Mouse (Mus musculus) MN1 (cell line): Measurements from ENCODE around the gene Hsd11b2.

Experiments used
- DNase-seq: peaks from one replicate; pipeline ENCODE4 v3.0.0-alpha.2; 2016; ENCODE audit warnings: low spot score

The Hsd11b2 gene

DNA sequence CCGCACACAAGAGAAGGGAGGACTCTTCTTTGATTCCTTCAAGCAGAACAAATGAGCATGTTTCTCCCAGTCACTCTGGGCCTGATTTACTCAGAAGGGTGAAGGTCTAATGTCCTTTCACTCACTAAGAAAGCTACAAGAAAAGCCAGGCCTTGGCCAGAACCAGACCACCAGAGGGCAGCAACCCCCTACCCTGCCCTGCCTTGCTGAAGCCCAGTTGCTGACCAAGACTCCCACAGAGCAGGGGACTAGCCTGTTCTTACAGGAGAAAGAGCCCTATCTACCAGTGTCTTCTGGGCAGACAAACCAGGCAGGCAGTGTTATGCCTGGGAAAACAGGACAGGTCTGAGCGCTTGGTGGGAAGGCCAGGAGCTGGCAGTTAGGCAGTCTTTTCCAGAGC lies 34.2 kb upstream of the Hsd11b2 start:
- DNase-seq: peak; percentile 85

DNA sequence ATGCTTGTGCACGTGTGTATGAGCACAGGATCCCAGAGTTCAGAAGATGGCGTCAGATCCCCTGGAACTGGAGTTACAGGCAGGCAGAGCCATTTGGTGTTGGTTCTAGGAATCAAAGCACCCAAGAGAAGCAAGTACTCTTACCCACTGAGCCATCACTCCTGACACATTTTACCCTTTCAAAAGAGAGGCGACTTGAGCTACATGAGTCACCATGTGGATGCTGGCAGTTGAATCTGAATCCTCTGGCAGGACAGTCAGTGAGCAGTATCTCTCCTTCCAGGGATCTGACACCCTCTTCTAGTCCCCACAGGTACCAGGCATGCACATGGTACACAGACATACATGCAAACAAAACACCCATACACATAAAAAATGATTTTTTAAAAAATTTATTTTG lies 30.5 kb upstream of the Hsd11b2 start:
- DNase-seq: no peak

DNA sequence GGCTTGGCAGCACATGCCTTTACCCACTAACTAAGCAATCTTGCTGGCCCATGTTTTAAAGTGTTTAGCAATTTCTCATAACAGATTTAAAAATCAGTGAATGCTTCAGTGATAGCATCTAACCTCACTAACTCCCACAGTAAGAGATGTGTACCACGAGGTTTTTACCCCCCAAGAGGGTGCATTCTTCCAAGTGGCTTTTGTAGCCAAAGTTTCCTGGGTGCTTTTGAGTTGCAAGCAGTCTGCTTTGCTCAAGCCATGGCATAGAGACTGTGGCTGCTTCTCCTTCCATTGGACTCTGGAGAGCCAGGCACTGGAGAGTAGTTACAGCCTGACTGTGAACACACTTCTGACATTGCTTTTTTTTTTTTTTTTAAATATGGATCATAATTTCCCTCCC lies 29.3 kb upstream of the Hsd11b2 start:
- DNase-seq: no peak

DNA sequence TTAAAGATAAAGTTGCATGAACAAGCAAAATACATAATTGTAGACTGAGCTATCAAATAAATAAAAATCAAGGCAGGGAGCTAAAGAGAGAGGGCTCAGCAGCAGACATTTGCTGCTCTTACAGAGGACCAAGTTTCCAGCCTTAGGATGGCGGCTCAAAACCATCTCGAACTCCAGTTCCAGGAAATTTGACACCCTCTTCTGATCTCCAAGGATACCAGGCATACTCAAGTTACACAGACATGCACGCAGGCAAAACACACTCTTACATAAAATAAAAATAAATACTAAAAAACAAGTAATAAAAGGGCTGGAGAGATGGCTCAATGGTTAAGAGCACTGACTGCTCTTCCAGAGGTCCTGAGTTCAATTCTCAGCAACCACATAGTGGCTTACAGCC lies 25.1 kb upstream of the Hsd11b2 start:
- no peak for DNase-seq

DNA sequence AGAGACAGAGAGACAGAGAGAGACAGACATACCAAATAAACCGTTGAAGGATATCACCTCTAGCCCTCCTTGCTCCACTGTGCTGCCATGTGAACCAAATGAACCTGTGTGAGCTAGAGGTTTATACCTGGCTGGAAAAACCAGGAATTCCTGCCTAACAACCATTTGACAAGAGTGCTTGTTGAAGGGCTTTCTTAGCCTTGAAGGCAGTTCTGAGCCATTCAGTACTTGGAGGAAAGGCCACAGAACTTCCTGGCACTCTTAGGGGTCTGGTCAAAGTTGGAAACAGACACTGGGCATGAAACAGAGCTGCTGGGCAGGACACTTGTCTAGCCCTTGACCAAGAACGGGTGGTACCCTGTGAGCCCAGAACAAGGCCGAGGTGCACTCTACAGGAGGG lies 24.0 kb upstream of the Hsd11b2 start:
- DNase-seq: no peak

DNA sequence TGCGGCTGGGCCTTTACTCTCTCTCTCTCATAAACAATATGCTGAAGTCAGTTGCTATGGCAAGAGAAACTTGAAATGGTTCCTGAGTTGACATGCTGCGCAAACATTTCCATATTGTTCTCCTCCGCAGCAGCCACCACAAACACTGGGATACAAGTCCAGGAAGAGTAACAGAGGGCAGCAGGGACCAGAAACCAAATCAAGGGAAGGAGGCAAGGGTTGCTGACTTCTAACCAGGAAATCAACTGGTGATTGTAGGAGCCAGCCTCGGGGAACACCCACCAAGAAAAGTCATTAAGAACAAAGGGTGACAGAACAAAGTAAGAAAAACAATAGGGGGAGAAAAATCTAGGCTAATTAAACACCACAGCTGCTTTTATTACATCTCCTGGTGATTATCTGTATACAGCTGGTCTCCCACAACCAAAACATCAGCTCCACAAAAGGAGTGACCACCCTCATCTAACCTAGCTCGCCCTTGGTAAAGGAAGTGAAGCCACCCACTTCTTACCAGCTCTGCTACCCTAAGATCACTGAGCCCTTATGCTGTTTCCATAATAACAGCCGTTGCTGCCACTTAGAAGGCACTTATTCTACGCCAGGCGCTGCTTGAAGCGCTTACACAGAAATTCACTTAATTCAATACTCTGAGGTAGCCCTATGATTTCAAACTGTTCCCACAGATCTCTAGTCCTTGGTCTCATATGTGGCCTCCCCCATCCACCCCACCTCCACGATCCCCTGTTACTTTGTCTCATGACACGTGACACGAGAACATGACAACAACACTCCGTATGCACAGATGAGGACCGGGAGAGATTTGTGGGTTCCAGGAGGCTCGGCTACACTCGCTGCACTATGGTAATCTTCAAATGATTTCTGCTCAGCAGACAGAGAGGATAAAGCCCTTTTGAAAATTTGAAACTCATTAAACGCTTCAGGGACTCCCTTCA lies 22.9 kb upstream of the Hsd11b2 start:
- no peak for DNase-seq

DNA sequence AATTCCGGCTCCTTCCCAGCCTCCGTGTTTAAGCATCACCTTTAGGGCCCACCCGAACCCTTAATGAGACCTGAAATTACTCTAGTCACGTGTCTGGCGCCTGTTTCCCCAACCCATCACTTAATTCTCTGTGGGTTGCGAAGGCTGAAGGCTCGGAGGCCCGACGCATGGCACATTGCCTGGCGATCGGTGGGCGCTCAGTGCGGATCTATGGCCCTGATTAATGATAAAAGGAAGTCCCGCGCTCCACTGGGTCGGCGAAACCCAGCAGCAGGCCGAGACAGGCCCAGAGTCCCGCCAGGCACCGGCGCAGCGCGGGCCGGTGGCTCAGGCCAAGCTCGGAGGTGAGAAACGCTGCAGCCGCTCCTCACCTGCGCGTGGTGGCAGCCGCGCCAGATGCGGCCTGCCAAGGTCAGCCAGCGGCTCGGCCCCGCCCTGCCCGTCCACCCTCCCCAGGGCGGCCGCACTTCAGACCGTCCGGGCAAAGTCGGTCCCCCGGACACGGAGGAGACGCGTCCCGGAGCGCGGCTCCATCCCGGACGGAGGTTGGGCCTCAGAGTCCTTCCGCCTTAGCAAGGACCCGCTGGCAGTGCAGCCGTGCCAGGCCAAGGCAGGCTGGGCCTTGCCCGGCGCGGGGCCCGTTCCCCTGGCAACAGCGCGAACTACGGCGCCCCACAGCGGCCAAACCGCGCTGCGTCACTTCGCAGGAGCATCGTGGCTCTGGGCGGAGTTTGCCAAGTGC lies 21.9 kb upstream of the Hsd11b2 start, which contains the start of gene Zdhhc1:
TSS of gene Zdhhc1 (minus strand) at position 464 of the 742 bp plus-strand sequence.
- DNase-seq: peak; percentile 91

DNA sequence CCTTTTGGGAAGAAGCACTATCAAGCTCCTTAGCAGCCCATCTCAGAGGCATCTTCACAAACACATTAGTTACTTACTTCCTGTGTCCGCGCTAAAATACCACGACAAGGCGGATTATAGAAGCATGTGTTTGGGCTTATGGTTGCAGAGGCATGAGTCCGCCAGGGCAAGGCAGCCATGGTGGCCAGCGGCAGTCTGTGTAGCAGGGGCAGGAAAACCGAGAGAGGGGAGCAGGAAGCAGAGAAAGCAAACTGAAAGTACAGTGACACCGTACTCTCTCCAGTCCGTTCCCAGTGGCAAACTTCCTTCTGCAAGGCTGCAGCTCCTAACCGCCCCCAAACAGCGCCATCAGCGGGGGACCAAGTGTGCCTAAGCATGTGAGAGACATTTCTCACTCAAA lies 18.8 kb upstream of the Hsd11b2 start:
- no peak for DNase-seq

DNA sequence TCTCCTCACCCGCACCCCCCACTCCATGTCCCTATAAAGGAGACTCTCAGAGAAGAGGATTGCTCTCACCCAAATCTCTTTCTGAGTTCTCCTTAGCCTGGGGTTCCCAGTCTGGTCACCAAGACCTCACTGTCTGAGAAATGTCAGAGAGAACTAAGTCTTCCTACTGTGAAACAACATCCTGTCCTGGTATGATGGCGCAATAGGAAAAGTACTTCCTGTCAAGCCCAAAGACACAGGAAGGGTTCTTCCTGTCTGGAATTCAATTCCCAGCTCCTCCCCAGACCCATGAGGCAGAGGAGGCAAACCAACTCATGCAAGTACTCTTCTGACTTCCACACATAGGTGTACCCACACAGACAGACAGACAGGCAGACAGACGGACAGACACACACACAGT lies 13.9 kb upstream of the Hsd11b2 start:
- DNase-seq: no peak

DNA sequence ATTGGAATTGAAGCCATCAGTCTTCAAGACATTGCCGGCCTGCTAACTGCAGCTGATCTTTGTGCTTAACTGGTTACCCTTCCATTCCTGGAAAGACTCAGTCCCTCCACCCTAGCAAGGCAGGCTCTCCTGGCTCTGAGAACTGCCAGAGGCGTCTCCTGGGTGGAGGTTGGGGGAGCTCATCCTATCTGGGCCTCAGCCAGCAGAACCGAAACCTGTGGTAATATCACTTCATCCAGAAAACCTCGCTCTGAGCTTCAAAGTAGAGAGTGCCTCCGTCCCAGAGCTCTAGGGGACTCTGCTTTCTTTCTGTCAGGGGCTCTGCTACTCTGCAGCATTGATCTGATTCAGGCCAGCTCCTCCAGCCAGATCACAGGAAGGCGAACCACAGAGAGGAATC lies 11.6 kb upstream of the Hsd11b2 start:
- no peak for DNase-seq

DNA sequence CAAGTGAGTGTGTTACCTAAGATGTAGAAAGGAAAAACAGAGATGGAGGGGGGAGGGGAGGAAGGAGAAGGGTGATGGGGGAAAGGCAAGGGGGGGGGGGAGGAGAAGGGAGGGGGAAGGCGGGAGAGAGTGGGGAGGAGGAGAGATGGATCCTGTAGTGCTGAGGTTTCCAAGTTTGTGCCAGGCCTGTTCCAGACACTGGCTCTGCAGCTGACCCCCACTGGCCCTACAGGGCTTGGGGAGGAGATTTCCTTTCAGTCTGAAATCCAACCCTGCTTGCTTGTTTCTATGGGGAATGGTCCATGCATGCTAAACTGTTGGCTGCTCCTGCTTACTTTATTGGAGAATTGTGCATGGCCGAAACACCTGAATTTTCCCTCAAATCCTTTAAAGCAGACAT lies 9.8 kb upstream of the Hsd11b2 start:
- no peak for DNase-seq

DNA sequence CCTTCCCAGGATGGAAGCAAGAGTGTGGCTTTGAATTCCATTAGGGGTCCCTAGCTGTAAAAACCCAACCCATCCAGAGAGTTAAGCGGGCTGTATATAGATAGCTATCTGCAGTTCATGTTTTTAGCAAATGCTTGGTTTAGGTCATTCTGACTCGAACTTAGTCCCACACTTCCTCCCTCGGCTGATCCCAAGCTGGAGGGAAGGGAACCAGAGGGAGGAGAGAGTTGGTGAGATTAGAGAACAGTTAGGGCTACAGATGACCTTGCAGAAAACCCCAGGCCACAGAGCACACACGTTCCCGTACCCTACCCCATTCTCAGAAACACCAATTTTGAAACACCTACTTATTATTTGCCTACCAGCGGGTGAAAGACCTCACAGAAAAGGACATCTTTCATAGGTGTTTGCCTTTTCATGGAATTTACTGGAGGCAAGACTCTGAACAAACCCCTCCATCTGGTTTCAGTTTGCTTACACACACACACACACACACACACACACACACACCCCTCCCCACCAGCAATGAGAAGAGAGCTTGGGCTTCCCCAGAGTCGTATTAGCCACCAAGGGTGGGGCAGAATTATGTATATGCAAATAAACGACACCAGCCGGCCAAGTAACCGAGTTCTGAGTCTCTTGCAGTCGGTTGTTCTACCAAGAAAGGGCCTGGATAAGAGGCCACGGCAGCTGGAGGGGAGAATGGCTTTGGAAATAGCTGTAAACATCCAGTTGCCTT lies 8.4 kb upstream of the Hsd11b2 start:
- no peak for DNase-seq

DNA sequence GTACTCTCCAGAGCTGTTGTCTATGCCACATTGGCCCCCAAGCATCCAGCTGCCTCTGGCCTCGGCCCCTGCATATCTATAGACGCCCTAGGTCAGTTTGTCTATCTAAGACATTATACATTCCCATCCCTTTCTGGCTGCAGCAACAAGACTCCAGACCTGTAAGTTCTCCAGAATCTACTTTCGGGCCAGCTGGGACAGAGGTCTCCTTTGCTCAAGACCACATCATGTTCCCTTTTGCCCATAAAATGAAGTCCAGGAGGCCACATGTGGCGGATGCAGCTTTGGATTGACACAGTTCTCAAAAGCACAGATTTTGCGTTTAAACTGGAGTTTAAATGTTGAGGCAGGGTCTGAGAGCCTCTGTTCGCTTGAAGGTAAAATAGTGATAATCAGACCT lies 4.4 kb upstream of the Hsd11b2 start:
- DNase-seq: no peak

DNA sequence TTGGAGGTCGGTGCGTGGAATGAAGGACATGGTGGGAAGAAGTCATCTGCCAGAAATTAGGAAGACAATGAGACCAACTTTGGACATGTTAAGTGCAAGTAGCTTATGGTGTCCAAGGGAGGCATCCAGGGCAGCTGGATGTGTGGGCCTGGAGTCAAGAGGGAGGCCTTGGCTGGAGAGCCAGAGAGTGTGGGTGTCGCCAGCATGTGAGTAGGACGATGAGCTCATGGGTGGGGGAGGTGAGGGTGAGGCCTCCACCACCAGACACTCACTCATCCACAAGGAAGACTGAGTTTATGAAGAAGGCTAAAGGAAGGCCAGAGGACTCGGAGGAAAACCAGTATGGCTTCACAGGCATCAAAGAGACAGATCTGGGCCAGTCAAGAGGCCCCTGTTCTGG lies 3.9 kb upstream of the Hsd11b2 start:
- DNase-seq: peak; percentile 57

DNA sequence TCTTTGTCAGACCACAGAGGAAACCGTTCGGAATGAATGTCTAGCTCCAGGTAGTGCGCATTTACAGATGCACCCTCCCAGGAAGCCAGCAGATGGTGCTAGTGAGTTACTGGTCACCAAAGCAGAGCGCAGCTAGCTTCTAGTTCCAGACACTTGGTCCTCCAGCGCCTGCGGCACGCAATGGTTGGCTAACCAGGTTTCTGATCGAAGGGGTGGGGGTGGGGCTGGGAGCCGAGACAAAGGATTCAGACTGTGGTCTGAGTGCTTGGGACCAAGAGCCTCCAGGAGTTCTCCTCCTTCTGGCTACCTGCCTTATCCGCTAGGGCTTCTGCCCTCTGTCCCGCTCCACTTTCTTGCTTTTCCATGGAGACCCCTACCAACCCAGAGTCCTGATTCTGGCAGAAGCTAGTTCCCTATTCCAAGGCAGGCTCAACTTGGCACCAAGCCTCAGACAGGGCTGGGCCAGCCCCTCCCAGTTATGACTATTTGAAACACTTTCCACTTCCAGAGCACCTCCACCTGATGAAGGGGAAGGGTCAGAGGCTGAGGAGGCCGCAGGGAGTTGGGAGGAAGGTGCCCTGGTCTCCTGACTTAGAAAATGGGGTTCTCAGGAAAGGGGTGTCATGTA lies 2.4 kb upstream of the Hsd11b2 start:
- peak; percentile 89 for DNase-seq

DNA sequence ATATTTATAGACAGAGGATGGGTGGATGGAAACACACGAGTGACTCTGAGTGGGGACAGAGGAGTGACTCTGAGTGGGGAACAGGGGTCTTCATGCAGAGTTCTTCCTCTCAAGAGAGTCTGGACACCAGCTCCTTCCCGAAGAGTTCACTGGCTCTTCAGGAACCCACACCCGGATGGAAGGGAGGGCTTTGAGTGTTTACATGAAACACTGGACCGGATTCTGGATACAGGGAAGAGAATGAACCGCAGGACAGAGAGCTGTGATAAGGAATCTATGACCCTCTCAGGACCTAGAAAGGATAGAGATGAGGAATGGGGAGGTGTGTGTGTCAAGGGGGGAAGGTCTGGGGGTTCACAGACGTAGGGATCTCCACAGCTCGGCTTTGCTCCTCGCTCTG lies 1.2 kb upstream of the Hsd11b2 start:
- DNase-seq: no peak

DNA sequence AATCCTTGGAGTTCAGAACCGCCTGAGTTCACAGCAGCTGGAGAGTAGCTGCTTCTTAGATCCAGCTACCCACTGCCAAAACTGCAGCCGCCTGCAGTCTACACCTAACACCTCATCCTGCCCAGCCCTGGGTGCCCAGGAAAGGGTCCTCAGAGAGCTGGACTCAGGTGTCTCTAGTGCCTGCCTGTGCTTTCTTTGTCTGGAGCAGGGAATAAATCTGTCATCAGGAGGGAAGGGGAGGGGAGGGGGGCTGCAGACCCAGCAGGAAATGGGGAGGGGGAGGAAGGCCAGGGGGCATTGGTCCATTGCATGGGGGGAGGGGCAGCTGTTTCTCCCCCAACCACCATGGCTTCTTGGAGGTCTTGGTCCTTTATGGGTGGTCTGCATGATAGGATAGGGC lies 1.0 kb downstream of the Hsd11b2 start:
- no peak for DNase-seq

DNA sequence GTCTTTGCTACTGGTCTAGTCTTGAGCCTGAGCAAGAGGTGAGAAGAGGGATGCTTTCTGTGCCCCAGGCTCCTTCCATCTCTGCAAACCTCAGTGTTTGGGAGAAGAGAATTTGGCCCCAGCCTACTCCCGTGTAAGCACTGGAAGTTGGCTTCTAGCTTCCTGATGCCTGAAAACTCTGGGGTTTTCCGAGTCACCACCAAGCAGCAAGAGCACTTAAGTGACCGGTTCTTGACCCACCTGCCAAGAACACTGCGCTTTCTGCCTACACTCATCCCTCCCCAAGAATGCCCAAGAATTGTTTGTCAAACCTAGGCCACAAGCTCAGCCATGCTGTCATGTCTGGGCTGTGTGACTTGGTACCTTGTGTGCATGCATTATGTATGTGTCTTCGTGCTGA lies 2.0 kb downstream of the Hsd11b2 start:
- no peak for DNase-seq

DNA sequence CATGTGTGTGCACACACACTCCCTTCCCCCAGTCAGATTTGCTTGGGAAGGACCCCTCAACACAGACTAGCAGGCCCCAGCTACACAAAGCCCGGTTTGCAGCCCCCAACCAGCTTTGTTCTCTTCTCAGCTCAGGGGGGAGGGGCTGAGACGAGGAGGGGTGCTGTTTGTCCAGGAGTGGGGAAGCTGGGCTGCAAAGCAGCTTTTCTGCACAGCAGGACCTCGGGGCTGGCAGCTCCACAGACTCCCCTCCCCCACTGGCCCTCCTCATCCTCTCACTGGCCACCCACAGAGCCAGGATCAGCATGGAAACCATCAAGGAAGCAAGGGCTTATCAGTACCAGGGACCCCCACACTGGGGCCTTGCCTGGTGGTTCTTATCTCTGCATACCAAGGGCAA lies 2.5 kb downstream of the Hsd11b2 start:
- DNase-seq: no peak

DNA sequence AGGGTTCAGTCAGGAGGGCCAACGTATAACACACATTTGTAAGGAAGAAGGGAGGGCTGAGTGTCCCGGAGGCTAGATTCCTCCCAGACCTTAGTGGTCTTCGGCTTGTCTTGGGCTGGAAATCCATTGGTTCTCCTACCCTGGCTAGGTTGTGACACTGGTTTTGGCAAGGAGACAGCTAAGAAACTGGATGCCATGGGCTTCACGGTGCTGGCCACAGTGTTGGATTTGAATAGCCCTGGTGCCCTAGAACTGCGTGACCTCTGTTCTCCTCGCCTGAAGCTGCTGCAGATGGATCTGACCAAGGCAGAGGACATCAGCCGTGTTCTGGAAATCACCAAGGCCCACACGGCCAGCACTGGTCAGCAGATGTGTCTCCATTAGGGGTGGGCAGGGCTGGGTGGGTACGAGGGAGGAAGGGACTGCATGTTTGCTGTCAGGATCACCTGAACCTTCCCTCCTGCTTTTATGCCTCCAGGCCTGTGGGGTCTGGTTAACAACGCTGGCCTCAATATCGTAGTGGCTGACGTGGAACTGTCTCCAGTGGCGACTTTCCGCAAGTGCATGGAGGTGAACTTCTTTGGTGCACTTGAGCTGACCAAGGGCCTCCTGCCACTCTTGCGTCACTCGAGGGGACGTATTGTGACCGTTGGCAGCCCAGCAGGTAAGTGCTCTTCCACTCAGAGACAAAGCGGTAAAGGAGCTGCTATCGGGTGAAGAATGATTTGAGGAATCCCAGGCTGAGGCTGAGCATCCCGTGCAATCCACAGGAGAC lies 3.6 kb downstream of the Hsd11b2 start:
- no peak for DNase-seq

DNA sequence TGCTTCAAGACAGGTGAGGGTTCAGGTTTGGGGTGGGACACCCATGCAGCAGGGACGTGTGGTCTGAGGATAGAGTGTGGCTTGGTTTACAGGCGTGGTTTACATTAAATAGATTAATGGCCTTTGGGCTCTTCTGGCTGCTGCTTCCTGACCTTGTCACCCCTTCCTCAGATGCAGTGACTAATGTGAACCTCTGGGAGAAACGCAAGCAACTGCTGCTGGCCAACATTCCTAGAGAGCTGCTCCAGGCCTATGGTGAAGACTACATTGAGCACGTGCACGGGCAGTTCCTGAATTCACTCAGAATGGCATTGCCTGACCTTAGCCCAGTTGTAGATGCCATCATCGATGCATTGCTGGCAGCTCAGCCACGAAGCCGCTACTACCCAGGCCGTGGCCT lies 4.3 kb downstream of the Hsd11b2 start:
- DNase-seq: no peak
